Mouse (Mus musculus) small intestine, adult 2 months (tissue): Measurements from ENCODE around the gene Trim12c. TPM values are rescaled to one million over a fixed set of nuclear protein-coding genes. Genes with fewer than 3 reads are reported as not detected.
"Not testable (repeated sequence)": the region's sequence is repeated elsewhere in the genome, so short reads cannot be mapped to it uniquely, and the experiment has no call there.

Source experiments
- H3K27ac ChIP-seq: fragments of 200-500 bp; 2 replicates; pipeline ENCODE4 v1.5.1; 2012; ENCODE audit warnings: low read depth, low read length, control low read depth, inconsistent platforms; ENCODE audit not compliant: insufficient read depth
- H3K27me3 ChIP-seq: fragments of 200-500 bp; 2 replicates; pipeline ENCODE4 v1.6.1; 2012; ENCODE audit warnings: mild to moderate bottlenecking, moderate library complexity, low read length, inconsistent platforms; ENCODE audit not compliant: control insufficient read depth, insufficient read depth
- H3K36me3 ChIP-seq: fragments of 200-500 bp; 2 replicates; pipeline ENCODE4 v1.6.1; 2012; ENCODE audit warnings: mild to moderate bottlenecking, low read length, control low read depth, inconsistent platforms; ENCODE audit not compliant: control insufficient read depth, insufficient read depth
- H3K4me1 ChIP-seq: fragments of 200-500 bp; 2 replicates; pipeline ENCODE4 v1.6.1; 2012; ENCODE audit warnings: low read length, inconsistent platforms, mixed read lengths; ENCODE audit not compliant: control insufficient read depth, insufficient read depth, insufficient read length
- H3K4me3 ChIP-seq: fragments of 200-500 bp; 2 replicates; pipeline ENCODE4 v1.5.1; 2012; ENCODE audit warnings: low read depth, mild to moderate bottlenecking, control low read depth, inconsistent platforms, low read length, moderate library complexity
- CTCF ChIP-seq: fragments of 200-500 bp; IDR thresholded peaks from 2 replicates; pipeline ENCODE4 v1.5.1; 2012; ENCODE audit warnings: low read depth, mild to moderate bottlenecking, control low read depth, inconsistent platforms, low read length, moderate library complexity, mixed read lengths; ENCODE audit not compliant: insufficient replicate concordance, insufficient read length; ENCODE audit errors: extremely low read depth
- POLR2A ChIP-seq: fragments of 200-500 bp; IDR thresholded peaks from 2 replicates; pipeline ENCODE4 v1.6.1; 2012; ENCODE audit warnings: low read depth, mild to moderate bottlenecking, control low read depth, inconsistent platforms, low read length, moderate library complexity
- WGBS: fragments of 180-500 bp; shearing (Covaris S2); methylation state at CpG from one replicate; pipeline ENCODE4 v1.1.7; 2018; 5-methylcytosine and 5-hydroxymethylcytosine counted together
- polyA plus RNA-seq: library from polyadenylated mRNA; depleted of rRNA; stranded (reverse); fragments of >200 nt; gene quantifications from 2 replicates; pipeline ENCODE4 v1.2.3, GENCODE M21; 2012; rRNA removed

The Trim12c gene
- polyA plus RNA-seq: 0.77 and 2.2 TPM in 2 replicates

- Histone ChIP-seq H3K4me3 (peak within 1 kb of the TSS; percentile 56), H3K36me3 (no peaks in the 10 kb centered on the region), H3K27me3 (no peaks in the 10 kb centered on the region), H3K27ac (peak within 1 kb of the TSS; percentile 89), H3K4me1 (peaks cover 6% of the 10 kb centered on the region; the same call in 1 of the 2 replicates)
- TF ChIP-seq CTCF (no peak), POLR2A (peak; percentile 37; the same call in 1 of the 2 replicates)
- WGBS: under 1% methylated on average over 14 of the region's 14 CpGs
These were observed at the start of gene Trim12c for GRCm38 (mm10) chr7:104352717-104353599. Gene Trim12c (minus strand): TSS chr7:104353362.

- TF ChIP-seq CTCF: no peak
- TF ChIP-seq POLR2A: no peak
- H3K4me3 ChIP-seq: no peak overlapping the region
- no peak overlapping the region for H3K27ac ChIP-seq
- no peaks in the 10 kb centered on the region for H3K4me1 ChIP-seq
- no peaks in the 10 kb centered on the region for H3K36me3 ChIP-seq
- H3K27me3 ChIP-seq: no peaks in the 10 kb centered on the region
These were observed 48.0 kb upstream of the Trim12c start for GRCm38 (mm10) chr7:104401140-104401539.

GRCm38 (mm10) chr7:104400698-104401097 is 47.5 kb upstream of the Trim12c start, which contains the start of gene Trim30c:
Gene Trim30c (minus strand): TSS chr7:104400837.
- Histone ChIP-seq H3K27ac (peak within 1 kb of the TSS; percentile 22; the same call in 1 of the 2 replicates), H3K4me3 (no peak within 1 kb of the TSS), H3K27me3 (no peaks in the 10 kb centered on the region), H3K36me3 (no peaks in the 10 kb centered on the region), H3K4me1 (no peaks in the 10 kb centered on the region)
- 56% methylated on average over 1 of the region's 1 CpGs for WGBS
- no peak for TF ChIP-seq CTCF
- no peak for TF ChIP-seq POLR2A

- no peaks in the 10 kb centered on the region for H3K36me3 ChIP-seq
- no peak overlapping the region for H3K4me3 ChIP-seq
- TF ChIP-seq CTCF (no peak), POLR2A (no peak)
- no peaks in the 10 kb centered on the region for H3K4me1 ChIP-seq
- H3K27me3 ChIP-seq: no peaks in the 10 kb centered on the region
- no peak overlapping the region for H3K27ac ChIP-seq
- WGBS: 75% methylated on average over 1 of the region's 1 CpGs
These were observed 45.3 kb upstream of the Trim12c start for GRCm38 (mm10) chr7:104398492-104398891.

- Histone ChIP-seq H3K27ac (0 out of 2 replicates have a peak within 1 kb of the TSS, but pooled peaks have one; percentile 15), H3K4me1 (no peaks in the 10 kb centered on the region), H3K4me3 (no peak within 1 kb of the TSS), H3K27me3 (no peaks in the 10 kb centered on the region), H3K36me3 (no peaks in the 10 kb centered on the region)
- WGBS: 74% methylated on average over 1 of the region's 1 CpGs
- TF ChIP-seq CTCF: no peak
- no peak for TF ChIP-seq POLR2A
These were observed 16.7 kb upstream of the Trim12c start, which contains the start of gene Trim30b for GRCm38 (mm10) chr7:104369736-104370414. Gene Trim30b (minus strand): TSS chr7:104369884.

- Histone ChIP-seq H3K4me3 (no peak overlapping the region), H3K36me3 (no peaks in the 10 kb centered on the region), H3K27ac (no peak overlapping the region), H3K27me3 (no peaks in the 10 kb centered on the region), H3K4me1 (no peaks in the 10 kb centered on the region)
- TF ChIP-seq POLR2A (no peak), CTCF (no peak)
These were observed 13.2 kb upstream of the Trim12c start for GRCm38 (mm10) chr7:104366339-104366738.

- 50% methylated on average over 2 of the region's 2 CpGs for WGBS
- Histone ChIP-seq H3K36me3 (no peaks in the 10 kb centered on the region), H3K4me3 (no peak overlapping the region), H3K27me3 (no peaks in the 10 kb centered on the region), H3K4me1 (0 out of 2 replicates have a peak, but pooled peaks cover 3% of the 10 kb centered on the region), H3K27ac (peak overlapping the region; percentile 42)
- TF ChIP-seq CTCF (no peak), POLR2A (no peak)
These were observed 422 bp upstream of the Trim12c start for GRCm38 (mm10) chr7:104353600-104353967.

GRCm38 (mm10) chr7:104348043-104348442 is 5.1 kb downstream of the Trim12c start:
- 35% methylated on average over 4 of the region's 4 CpGs for WGBS
- H3K27me3 ChIP-seq: not testable (repeated sequence)

GRCm38 (mm10) chr7:104340744-104341143 is 12.4 kb downstream of the Trim12c start:
- H3K36me3 ChIP-seq: peaks cover 10% of the 10 kb centered on the region; the same call in 1 of the 2 replicates
- H3K4me1 ChIP-seq, H3K27me3 ChIP-seq, H3K27ac ChIP-seq, H3K4me3 ChIP-seq: not testable (repeated sequence)
- 92% methylated on average over 4 of the region's 4 CpGs for WGBS

More at GRCm38 (mm10) chr7:104348043-104348442, 5.1 kb downstream of the Trim12c start:
- peak overlapping the region; percentile 77 for H3K27ac ChIP-seq
- peaks cover 11% of the 10 kb centered on the region for H3K36me3 ChIP-seq
- H3K4me3 ChIP-seq, H3K4me1 ChIP-seq: not testable (repeated sequence)

GRCm38 (mm10) chr7:104335547-104335946 is 17.6 kb downstream of the Trim12c start:
- 74% methylated on average over 3 of the region's 3 CpGs for WGBS
- H3K27ac ChIP-seq, H3K4me1 ChIP-seq, H3K4me3 ChIP-seq, H3K36me3 ChIP-seq, H3K27me3 ChIP-seq: not testable (repeated sequence)
